Mouse (Mus musculus) telencephalon, adult 2 months (tissue): Measurements from ENCODE around the gene Maml2.

ENCODE experiments used
- DNase-seq: peaks from one replicate; pipeline ENCODE4 v3.0.0-alpha.2; 2011; ENCODE audit warnings: low read depth, low spot score

Gene Maml2

GRCm38 (mm10) chr9:13613325-13614268 is 315.8 kb downstream of the Maml2 start:
- no peak for DNase-seq

- DNase-seq = no peak
These were observed 318.7 kb downstream of the Maml2 start for GRCm38 (mm10) chr9:13616383-13617009.

- no peak for DNase-seq
These were observed 323.0 kb downstream of the Maml2 start for GRCm38 (mm10) chr9:13620794-13621193.

GRCm38 (mm10) chr9:13621941-13622340 is 324.2 kb downstream of the Maml2 start:
- no peak for DNase-seq

- no peak for DNase-seq
These were observed 324.7 kb downstream of the Maml2 start for GRCm38 (mm10) chr9:13622426-13622825.

- peak; percentile 67 for DNase-seq
These were observed 326.2 kb downstream of the Maml2 start for GRCm38 (mm10) chr9:13623892-13624422.

GRCm38 (mm10) chr9:13624780-13625179 is 327.0 kb downstream of the Maml2 start:
- DNase-seq = no peak

GRCm38 (mm10) chr9:13625215-13625614 is 327.5 kb downstream of the Maml2 start:
- no peak for DNase-seq

GRCm38 (mm10) chr9:13626480-13626879 is 328.7 kb downstream of the Maml2 start:
- no peak for DNase-seq

GRCm38 (mm10) chr9:13633371-13633770 is 335.6 kb downstream of the Maml2 start:
- DNase-seq = no peak

- DNase-seq = no peak
These were observed 341.9 kb downstream of the Maml2 start for GRCm38 (mm10) chr9:13639655-13640054.

GRCm38 (mm10) chr9:13645153-13645552 is 347.4 kb downstream of the Maml2 start:
- no peak for DNase-seq

- DNase-seq = no peak
These were observed 353.3 kb downstream of the Maml2 start for GRCm38 (mm10) chr9:13651065-13651464.

- no peak for DNase-seq
These were observed 354.1 kb downstream of the Maml2 start for GRCm38 (mm10) chr9:13651828-13652227.

- no peak for DNase-seq
These were observed 354.7 kb downstream of the Maml2 start for GRCm38 (mm10) chr9:13652389-13652877.

GRCm38 (mm10) chr9:13652917-13653316 is 355.2 kb downstream of the Maml2 start:
- DNase-seq = peak; percentile 55

- no peak for DNase-seq
These were observed 364.2 kb downstream of the Maml2 start for GRCm38 (mm10) chr9:13661768-13662623.

- no peak for DNase-seq
These were observed 367.8 kb downstream of the Maml2 start for GRCm38 (mm10) chr9:13665487-13665969.

GRCm38 (mm10) chr9:13667955-13668354 is 370.2 kb downstream of the Maml2 start:
- DNase-seq = no peak

- DNase-seq = no peak
These were observed 371.0 kb downstream of the Maml2 start for GRCm38 (mm10) chr9:13668742-13669141.

- no peak for DNase-seq
These were observed 373.5 kb downstream of the Maml2 start for GRCm38 (mm10) chr9:13671125-13671769.
